Mouse (Mus musculus) intestine, embryonic 15.5 days (tissue): ENCODE data around the gene Xpo5. TPM values are rescaled to one million over a fixed set of nuclear protein-coding genes. Genes with fewer than 3 reads are reported as not detected.

Experiments
- ATAC-seq: fragments of 200-750 bp; cut with Nextera tagmentation; 2 replicates; pipeline ENCODE4 v1.8.0; 2017; ENCODE audit warnings: moderate TSS enrichment, moderate library complexity
- H3K27ac ChIP-seq: fragments of 300-500 bp; sonication (generic); 2 replicates; pipeline ENCODE4 v1.5.1; 2015; ENCODE audit warnings: mild to moderate bottlenecking, inconsistent platforms
- H3K27me3 ChIP-seq: fragments of 300-500 bp; sonication (generic); replicated peaks from 2 replicates; pipeline ENCODE4 v1.6.1; 2015; ENCODE audit warnings: inconsistent platforms
- H3K36me3 ChIP-seq: fragments of 300-500 bp; sonication (generic); 2 replicates; pipeline ENCODE4 v1.6.1; 2015; ENCODE audit warnings: inconsistent platforms
- H3K4me1 ChIP-seq: fragments of 300-500 bp; sonication (generic); replicated peaks from 2 replicates; pipeline ENCODE4 v1.6.1; 2015; ENCODE audit warnings: inconsistent platforms
- H3K4me2 ChIP-seq: fragments of 300-500 bp; sonication (generic); replicated peaks from 2 replicates; pipeline ENCODE4 v1.6.1; 2015; ENCODE audit warnings: mild to moderate bottlenecking, inconsistent platforms
- H3K4me3 ChIP-seq: fragments of 300-500 bp; sonication (generic); replicated peaks from 2 replicates; pipeline ENCODE4 v1.5.1; 2015; ENCODE audit warnings: inconsistent platforms
- H3K9ac ChIP-seq: fragments of 300-500 bp; sonication (generic); 2 replicates; pipeline ENCODE4 v1.6.1; 2015; ENCODE audit warnings: inconsistent platforms
- H3K9me3 ChIP-seq: fragments of 300-500 bp; sonication (generic); 2 replicates; pipeline ENCODE4 v1.6.1; 2016; ENCODE audit warnings: inconsistent platforms
- WGBS: fragments of 180-500 bp; shearing (Covaris S2); methylation state at CpG from one replicate; pipeline ENCODE4 v1.1.7; 2015; 5-methylcytosine and 5-hydroxymethylcytosine counted together
- polyA plus RNA-seq: library from polyadenylated mRNA; unstranded; fragments of >200 nt; fragmentation: Nextera tagmentation; extraction: Ambion mirVana; gene quantifications from 2 replicates; pipeline ENCODE4 v1.2.1, GENCODE M21; 2015

Xpo5 gene
- polyA plus RNA-seq, 1 experiment from 2014 or later: 31.9 TPM

- no peaks in the 10 kb centered on the region for H3K9me3 ChIP-seq
- no peaks in the 10 kb centered on the region for H3K27me3 ChIP-seq
- peak; percentile 32 for ATAC-seq
- H3K9ac ChIP-seq: no peak overlapping the region
- WGBS: 21% methylated on average over 14 of the region's 14 CpGs
- H3K36me3 ChIP-seq: peaks cover 34% of the 10 kb centered on the region
- H3K27ac ChIP-seq: no peak overlapping the region
- H3K4me1 ChIP-seq: peaks cover 33% of the 10 kb centered on the region
- H3K4me2 ChIP-seq: no peak overlapping the region
- H3K4me3 ChIP-seq: no peak overlapping the region
Observed at GRCm38 (mm10) chr17:46265918-46266618, 63.5 kb downstream of the Xpo5 start.

- Histone ChIP-seq H3K9me3 (no peaks in the 10 kb centered on the region), H3K27me3 (no peaks in the 10 kb centered on the region), H3K4me2 (no peak overlapping the region), H3K27ac (no peak overlapping the region), H3K36me3 (peaks cover 36% of the 10 kb centered on the region), H3K4me1 (peaks cover 33% of the 10 kb centered on the region), H3K9ac (no peak overlapping the region), H3K4me3 (no peak overlapping the region)
- ATAC-seq: no peak
- 50% methylated on average over 6 of the region's 6 CpGs for WGBS
Observed at GRCm38 (mm10) chr17:46266986-46267385, 64.4 kb downstream of the Xpo5 start.

DNA sequence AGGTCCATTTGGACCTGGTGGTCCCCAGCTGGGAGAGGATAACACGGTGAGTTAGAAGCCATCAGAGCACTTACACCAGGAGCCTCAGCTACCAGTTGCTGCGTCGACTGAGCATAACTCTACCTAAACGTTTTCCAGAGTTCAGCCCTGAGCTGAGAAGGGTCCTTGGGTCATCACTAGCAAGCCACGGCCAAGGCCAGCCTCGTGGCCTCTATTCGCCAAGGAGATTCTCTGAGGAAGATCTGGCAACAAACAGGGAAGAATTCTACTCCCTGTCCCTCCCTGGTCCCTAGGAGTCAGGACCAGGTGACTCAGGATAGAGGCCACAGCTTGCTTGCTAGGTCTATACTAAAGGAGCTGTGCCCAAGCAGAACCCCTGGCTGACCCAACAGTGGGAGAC lies 64.9 kb downstream of the Xpo5 start:
- no peak overlapping the region for H3K9ac ChIP-seq
- peak; percentile 16 for ATAC-seq
- WGBS: 68% methylated on average over 7 of the region's 7 CpGs
- 0 out of 2 replicates have a peak overlapping the region, but pooled peaks have one; percentile 72 for H3K27ac ChIP-seq
- H3K27me3 ChIP-seq: no peaks in the 10 kb centered on the region
- H3K4me2 ChIP-seq: no peak overlapping the region
- H3K36me3 ChIP-seq: peaks cover 36% of the 10 kb centered on the region
- H3K4me3 ChIP-seq: no peak overlapping the region
- H3K9me3 ChIP-seq: no peaks in the 10 kb centered on the region
- H3K4me1 ChIP-seq: peaks cover 33% of the 10 kb centered on the region

GRCm38 (mm10) chr17:46268026-46268720 lies 65.6 kb downstream of the Xpo5 start:
- Histone ChIP-seq H3K9ac (no peak overlapping the region), H3K4me2 (0 out of 2 replicates have a peak overlapping the region, but pooled peaks have one; percentile 9), H3K9me3 (no peaks in the 10 kb centered on the region), H3K4me3 (no peak overlapping the region), H3K27me3 (no peaks in the 10 kb centered on the region), H3K4me1 (peaks cover 33% of the 10 kb centered on the region), H3K36me3 (peaks cover 29% of the 10 kb centered on the region), H3K27ac (peak overlapping the region; percentile 72)
- WGBS: 67% methylated on average over 10 of the region's 10 CpGs
- peak; percentile 82 for ATAC-seq

- WGBS: 77% methylated on average over 19 of the region's 19 CpGs
- Histone ChIP-seq H3K9ac (no peak overlapping the region), H3K27me3 (no peaks in the 10 kb centered on the region), H3K4me3 (no peak overlapping the region), H3K9me3 (no peaks in the 10 kb centered on the region), H3K27ac (peak overlapping the region; percentile 48; the same call in 1 of the 2 replicates), H3K4me2 (no peak overlapping the region), H3K36me3 (0 out of 2 replicates have a peak, but pooled peaks cover 13% of the 10 kb centered on the region), H3K4me1 (peaks cover 33% of the 10 kb centered on the region)
- ATAC-seq: no peak
Observed at GRCm38 (mm10) chr17:46269771-46270534, 67.4 kb downstream of the Xpo5 start.

DNA sequence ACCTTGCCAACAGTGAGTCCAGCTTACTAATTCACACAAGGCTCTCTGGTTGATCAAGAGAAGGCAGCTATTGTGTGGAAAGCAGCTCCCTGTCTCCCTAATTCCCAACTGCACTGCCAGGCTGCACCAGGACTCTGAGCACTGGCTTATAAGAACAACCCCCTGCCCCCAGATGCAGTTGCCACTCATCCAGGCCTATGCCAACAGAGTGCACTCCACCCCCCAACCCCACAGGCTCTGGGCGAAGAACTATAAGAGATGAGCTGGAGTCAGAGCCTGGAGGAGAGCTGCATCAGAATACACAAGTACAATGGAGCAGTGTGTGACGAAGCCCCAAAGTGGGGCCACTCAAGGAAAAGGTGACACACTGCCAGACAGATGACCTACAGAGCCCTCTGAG lies 69.5 kb downstream of the Xpo5 start:
- 0 out of 2 replicates have a peak, but pooled peaks cover 12% of the 10 kb centered on the region for H3K36me3 ChIP-seq
- no peak overlapping the region for H3K4me3 ChIP-seq
- WGBS: 91% methylated on average over 2 of the region's 2 CpGs
- no peaks in the 10 kb centered on the region for H3K27me3 ChIP-seq
- no peaks in the 10 kb centered on the region for H3K9me3 ChIP-seq
- no peak overlapping the region for H3K9ac ChIP-seq
- no peak overlapping the region for H3K27ac ChIP-seq
- peaks cover 22% of the 10 kb centered on the region; the same call in 1 of the 2 replicates for H3K4me1 ChIP-seq
- no peak overlapping the region for H3K4me2 ChIP-seq
- no peak for ATAC-seq

DNA sequence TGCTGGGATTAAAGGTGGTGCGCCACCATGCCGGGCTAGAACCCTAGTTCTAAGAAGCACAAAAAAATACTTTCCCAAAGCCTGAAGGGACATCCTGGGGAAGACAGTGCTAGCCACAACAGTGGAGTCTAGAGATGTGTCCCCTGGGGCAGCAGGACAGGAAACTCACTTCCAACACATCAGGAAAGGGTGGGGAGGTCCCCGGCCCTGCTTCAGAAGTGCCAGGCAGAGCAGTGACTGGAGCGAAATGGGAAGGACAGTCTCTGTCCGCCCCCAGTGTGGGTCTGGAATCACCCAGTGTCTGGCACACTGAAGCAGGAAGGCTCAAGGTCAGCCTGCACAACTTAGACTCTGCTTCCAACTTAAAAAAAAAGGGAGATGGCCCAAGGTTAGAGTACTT lies 70.1 kb downstream of the Xpo5 start:
- H3K4me3 ChIP-seq: no peak overlapping the region

DNA sequence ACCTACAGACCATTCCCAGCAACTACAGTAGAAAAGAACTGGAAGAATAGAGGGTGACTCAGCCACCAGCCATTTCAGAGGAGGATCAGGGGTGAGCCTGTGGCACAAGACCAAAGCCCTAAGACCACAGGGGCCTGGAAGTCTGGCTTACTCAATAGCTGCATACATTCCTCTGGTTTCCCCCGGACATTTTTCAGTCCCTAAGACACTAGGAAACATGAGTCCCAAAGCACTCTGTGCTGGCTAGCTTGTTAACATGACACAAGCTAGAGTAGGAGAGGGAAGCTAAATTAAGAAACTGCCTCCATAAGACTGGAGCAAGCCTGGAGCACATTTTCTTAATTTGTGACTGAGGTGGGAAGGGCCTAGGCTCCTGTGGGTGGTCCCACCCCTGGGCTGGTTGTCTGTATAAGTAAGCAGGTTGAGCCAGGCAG lies 71.2 kb downstream of the Xpo5 start:
- WGBS: 86% methylated on average over 1 of the region's 1 CpGs
- Histone ChIP-seq H3K27me3 (no peaks in the 10 kb centered on the region), H3K36me3 (peaks cover 21% of the 10 kb centered on the region), H3K4me2 (no peak overlapping the region), H3K4me1 (peaks cover 11% of the 10 kb centered on the region; the same call in 1 of the 2 replicates), H3K9ac (no peak overlapping the region), H3K4me3 (no peak overlapping the region), H3K9me3 (no peaks in the 10 kb centered on the region), H3K27ac (no peak overlapping the region)
- no peak for ATAC-seq

More for the DNA sequence above, 70.1 kb downstream of the Xpo5 start:
- H3K4me2 ChIP-seq: no peak overlapping the region
- 0 out of 2 replicates have a peak, but pooled peaks cover 12% of the 10 kb centered on the region for H3K36me3 ChIP-seq
- 88% methylated on average over 5 of the region's 5 CpGs for WGBS
- H3K9me3 ChIP-seq: no peaks in the 10 kb centered on the region
- H3K9ac ChIP-seq: no peak overlapping the region; the same call in 1 of the 2 replicates
- H3K4me1 ChIP-seq: peaks cover 16% of the 10 kb centered on the region; the same call in 1 of the 2 replicates
- no peak overlapping the region for H3K27ac ChIP-seq
- H3K27me3 ChIP-seq: no peaks in the 10 kb centered on the region
- ATAC-seq: no peak

GRCm38 (mm10) chr17:46274465-46274864 lies 71.9 kb downstream of the Xpo5 start:
- Histone ChIP-seq H3K9me3 (no peaks in the 10 kb centered on the region), H3K4me3 (no peak overlapping the region), H3K4me2 (no peak overlapping the region), H3K36me3 (peaks cover 23% of the 10 kb centered on the region), H3K27ac (no peak overlapping the region), H3K27me3 (no peaks in the 10 kb centered on the region), H3K9ac (no peak overlapping the region), H3K4me1 (peaks cover 10% of the 10 kb centered on the region; the same call in 1 of the 2 replicates)
- no peak for ATAC-seq
- 81% methylated on average over 6 of the region's 6 CpGs for WGBS

GRCm38 (mm10) chr17:46275034-46275433 lies 72.5 kb downstream of the Xpo5 start:
- WGBS: 84% methylated on average over 6 of the region's 6 CpGs
- Histone ChIP-seq H3K4me3 (no peak overlapping the region), H3K4me2 (no peak overlapping the region), H3K36me3 (peaks cover 23% of the 10 kb centered on the region), H3K4me1 (peaks cover 5% of the 10 kb centered on the region; the same call in 1 of the 2 replicates), H3K27ac (no peak overlapping the region), H3K9ac (no peak overlapping the region), H3K27me3 (no peaks in the 10 kb centered on the region), H3K9me3 (no peaks in the 10 kb centered on the region)
- no peak for ATAC-seq

DNA sequence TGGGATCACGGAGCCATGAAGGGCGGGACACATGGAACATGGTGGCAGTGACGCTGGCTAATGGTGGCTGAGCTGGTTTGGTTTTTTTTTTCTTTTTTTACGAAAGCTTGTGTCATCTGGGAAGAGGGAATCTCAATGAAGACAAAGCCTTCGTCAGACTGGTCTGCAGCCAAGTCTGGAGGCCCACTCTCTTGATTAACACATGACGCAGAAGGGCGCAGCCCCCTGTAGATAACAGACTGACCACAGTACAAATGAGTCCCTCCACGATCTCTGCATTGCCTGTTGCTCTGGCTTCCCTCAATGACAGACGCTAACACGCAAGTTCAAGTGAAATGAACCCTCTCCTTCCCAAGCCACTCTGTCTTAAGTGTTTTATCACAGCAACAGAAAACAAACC lies 72.9 kb downstream of the Xpo5 start:
- WGBS: 81% methylated on average over 10 of the region's 10 CpGs
- H3K27me3 ChIP-seq: no peaks in the 10 kb centered on the region
- no peak overlapping the region for H3K4me2 ChIP-seq
- no peak overlapping the region for H3K4me3 ChIP-seq
- no peak overlapping the region for H3K27ac ChIP-seq
- H3K9me3 ChIP-seq: no peaks in the 10 kb centered on the region
- H3K36me3 ChIP-seq: peaks cover 23% of the 10 kb centered on the region
- H3K4me1 ChIP-seq: peaks cover under 1% of the 10 kb centered on the region; the same call in 1 of the 2 replicates
- no peak overlapping the region for H3K9ac ChIP-seq
- ATAC-seq: no peak

DNA sequence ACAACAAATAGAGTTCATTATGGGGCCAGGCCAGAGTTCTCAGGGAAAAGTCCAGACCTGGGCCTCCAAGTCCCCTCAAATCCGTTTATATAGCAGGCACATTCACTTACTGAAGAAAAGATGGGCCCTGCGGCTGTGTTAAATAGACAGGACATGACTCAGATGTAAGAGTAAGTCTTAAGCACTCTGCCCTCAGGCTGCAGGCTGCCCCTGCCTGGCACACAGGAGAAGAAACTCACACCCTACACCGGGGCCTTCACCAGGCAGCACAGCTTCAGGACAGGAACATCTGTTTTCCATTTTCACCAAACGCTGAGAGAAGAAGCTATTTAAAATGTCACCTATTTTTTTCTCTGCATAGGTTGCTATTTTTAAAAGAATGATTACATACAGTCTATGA lies 75.0 kb downstream of the Xpo5 start:
- ATAC-seq: no peak
- 69% methylated on average over 4 of the region's 4 CpGs for WGBS
- peaks cover 11% of the 10 kb centered on the region for H3K36me3 ChIP-seq

More for the DNA sequence above, 75.0 kb downstream of the Xpo5 start:
- no peak overlapping the region for H3K27ac ChIP-seq
- H3K9me3 ChIP-seq: no peaks in the 10 kb centered on the region
- H3K4me2 ChIP-seq: no peak overlapping the region
- no peak overlapping the region for H3K9ac ChIP-seq
- H3K4me1 ChIP-seq: peaks cover 4% of the 10 kb centered on the region; the same call in 1 of the 2 replicates
- no peaks in the 10 kb centered on the region for H3K27me3 ChIP-seq
- H3K4me3 ChIP-seq: no peak overlapping the region
